Mouse (Mus musculus): ENCODE data around the gene Pde4d.

The Pde4d gene

DNA sequence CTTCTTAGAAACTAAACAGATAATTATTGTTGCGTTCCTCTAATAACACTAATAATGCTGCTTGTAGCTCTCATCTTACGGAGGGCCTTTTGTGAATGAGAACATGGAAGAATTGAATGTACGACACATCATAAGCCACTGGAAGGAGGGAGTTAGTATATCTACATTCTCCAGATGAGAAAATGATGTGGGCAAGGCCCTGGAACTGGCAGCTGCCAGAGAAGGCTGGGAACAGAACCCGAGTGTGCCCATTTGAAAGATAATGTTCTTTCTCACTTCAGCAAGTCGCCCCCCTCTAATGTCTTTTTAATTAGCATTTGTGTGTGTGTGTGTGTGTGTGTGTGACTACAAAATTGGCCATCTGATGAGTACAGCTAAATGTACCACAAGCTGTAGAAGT lies 1240.8 kb downstream of the Pde4d start:
- no peak for DNase-seq (ENCODE audit: extremely low spot score)

- DNase-seq (ENCODE audit: extremely low spot score), result no peak
Measured at GRCm38 (mm10) chr13:109692851-109693250, 1243.1 kb downstream of the Pde4d start.

GRCm38 (mm10) chr13:109693769-109694168 lies 1244.0 kb downstream of the Pde4d start:
- no peak for DNase-seq (ENCODE audit: extremely low spot score)

DNA sequence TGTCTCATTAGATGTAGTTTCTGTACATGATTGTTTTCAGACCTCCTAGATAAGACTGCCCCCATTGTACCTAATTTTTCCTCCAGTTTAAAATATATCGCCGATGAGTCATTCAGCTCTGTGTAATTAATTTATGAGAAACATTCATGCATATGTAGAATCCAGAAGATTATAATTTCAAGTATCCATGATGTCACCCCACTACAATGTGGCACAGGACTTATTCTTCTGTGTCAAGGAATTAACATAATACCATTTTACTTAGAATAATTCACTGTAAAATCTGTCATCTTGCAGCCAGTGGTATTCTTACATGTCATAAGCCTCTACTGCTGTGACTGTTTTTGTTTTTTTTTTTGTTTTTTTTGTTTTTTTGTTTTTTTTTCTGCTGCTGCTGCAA lies 1244.5 kb downstream of the Pde4d start:
- DNase-seq (ENCODE audit: extremely low spot score), result no peak

DNA sequence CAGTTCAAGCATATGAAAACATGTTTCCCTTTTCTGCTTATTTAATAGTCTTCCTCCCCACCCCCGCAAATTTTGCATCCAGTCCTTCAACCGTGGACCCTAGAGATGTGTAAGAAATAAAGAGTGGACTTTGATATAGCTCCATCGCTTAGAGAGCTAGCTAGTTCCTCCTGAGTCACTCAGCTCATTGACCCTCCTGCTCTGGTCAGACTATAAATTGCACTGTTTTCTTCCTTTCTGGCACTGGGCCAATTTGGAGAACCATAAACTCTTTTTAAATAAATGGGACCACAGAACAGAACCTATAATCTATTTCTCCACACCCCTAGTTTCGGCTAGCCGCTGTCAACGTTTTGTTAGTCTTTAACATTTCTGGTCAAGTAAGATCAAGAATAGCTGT lies 1245.3 kb downstream of the Pde4d start:
- DNase-seq (ENCODE audit: extremely low spot score), result no peak

- DNase-seq (ENCODE audit: extremely low spot score), result no peak
Measured at GRCm38 (mm10) chr13:109706141-109706540, 1256.4 kb downstream of the Pde4d start.

DNA sequence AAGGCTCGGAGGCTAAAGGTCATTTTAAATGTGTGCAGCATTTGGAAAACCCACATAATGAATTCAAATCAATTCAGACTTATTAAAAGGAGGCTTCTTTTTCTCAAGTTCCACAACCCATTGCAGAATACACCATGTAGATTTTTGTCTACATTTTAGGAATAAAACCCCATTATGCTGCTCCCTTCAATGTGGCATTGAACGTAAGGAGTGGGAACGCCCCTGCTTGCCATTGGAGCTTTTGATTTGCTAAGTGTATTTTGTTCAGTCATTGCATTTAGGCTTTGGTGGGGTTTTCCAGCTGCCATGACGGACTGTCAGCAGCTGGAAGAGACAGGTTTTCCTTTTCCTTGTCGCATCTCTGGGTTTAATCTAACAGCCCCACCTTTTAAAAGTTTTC lies 1256.8 kb downstream of the Pde4d start:
- no peak for DNase-seq (ENCODE audit: extremely low spot score)

DNA sequence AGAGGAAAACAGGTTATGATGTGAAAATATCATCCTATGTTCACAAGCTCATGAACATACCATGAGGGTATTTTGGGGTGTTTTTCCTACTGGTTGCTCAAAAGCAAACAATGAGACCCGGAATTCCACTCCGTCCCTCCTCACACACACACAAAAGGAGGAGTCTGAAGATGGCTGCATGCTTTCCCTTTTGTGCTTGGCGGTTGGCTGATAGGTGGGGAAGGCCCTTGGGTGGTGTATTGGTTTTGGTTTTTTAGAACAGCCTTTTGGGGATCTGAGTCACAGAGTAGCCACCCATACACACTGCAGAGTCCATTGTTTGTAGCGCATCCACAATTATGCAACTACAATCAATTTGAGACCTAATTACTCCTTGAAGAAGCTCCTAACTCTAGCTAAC lies 1257.4 kb downstream of the Pde4d start:
- DNase-seq (ENCODE audit: extremely low spot score), result no peak

GRCm38 (mm10) chr13:109708326-109708725 lies 1258.6 kb downstream of the Pde4d start:
- no peak for DNase-seq (ENCODE audit: extremely low spot score)

DNA sequence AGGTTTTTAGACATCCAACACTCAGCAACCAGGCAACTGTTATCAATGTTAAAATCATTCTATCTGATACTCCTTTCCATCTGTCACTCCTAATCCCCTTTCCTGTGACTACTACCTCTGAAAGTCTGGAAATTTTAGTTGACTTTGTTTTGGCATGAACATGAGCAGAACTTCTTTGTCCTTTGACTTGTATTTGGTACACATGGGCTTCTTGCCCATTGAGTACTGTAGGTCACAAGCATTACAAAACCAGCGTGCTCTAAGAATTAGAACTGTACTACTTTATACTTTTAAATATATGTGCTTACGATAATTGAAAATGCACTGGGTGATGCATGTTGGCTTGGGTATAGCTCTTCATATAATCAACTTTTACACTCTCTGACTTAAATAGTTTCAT lies 1264.8 kb downstream of the Pde4d start:
- DNase-seq (ENCODE audit: extremely low spot score), result no peak

- no peak for DNase-seq (ENCODE audit: extremely low spot score)
Measured at GRCm38 (mm10) chr13:109715321-109715720, 1265.6 kb downstream of the Pde4d start.

DNA sequence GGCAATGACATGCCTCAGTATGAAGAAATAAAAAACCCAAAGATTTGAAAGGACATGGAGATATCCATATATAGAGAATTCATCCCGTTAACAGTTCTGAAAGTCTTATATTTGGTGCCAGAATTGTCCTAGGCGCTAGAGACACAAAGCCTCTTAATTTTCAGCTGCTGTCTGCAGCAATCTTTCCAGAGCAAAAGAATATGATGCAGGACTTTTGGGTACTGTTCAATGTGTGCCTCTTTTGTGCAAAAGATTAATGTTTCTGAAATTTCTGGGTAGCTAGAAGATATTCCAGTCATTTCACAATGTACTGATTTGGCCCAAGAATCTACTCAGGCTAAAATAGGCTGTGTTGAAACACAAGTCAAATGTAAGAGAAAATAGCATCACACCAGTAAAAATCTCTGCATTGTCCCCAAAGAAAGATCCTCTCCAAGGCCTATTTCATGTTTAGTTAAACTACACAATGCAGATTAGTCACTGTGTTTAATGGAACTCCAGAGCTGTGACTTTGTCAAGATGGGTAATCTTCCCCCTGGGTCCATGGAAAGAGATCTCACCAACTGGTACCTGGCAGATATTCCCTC lies 1270.5 kb downstream of the Pde4d start:
- no peak for DNase-seq (ENCODE audit: extremely low spot score)

- DNase-seq (ENCODE audit: extremely low spot score), result no peak
Measured at GRCm38 (mm10) chr13:109722237-109723119, 1272.7 kb downstream of the Pde4d start.

DNA sequence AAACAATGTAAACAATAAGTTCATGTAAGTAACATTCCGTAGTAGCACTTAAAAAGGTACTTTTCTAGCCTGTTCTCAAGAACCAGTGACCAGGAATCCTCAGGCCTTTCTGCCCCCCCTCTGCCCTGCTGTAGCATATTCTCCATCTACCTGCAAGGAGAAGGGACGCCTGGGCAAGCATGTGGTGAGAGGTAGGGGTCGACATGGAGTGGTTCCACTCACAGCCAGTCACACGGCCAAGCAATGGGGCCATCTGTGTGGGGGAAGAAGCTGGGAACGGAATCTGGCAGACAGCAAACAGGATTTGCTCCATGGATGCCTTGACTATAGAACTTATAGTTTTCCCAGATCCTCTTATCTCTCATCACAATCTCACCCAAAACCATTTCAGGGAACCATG lies 1277.6 kb downstream of the Pde4d start:
- DNase-seq (ENCODE audit: extremely low spot score), result no peak

DNA sequence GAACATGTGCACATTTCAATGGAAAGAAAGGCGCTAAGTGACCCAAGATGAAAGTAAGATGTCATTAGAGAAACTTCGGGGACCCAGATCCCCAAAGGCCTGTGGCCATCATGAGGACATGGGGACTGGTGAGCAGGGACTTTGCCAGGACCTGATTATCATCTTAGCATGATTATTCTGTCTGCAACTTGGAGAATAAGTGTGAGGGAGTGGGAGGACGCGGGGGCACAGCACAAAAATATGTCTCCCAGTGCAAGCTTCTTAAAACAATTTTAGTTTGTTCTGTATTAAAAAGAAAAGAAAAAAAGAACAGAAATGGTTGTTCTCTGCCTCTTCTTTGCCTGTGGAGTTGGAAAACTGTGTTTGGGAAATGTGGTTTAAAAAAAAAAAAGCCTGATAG lies 1279.9 kb downstream of the Pde4d start:
- no peak for DNase-seq (ENCODE audit: extremely low spot score)

- DNase-seq (ENCODE audit: extremely low spot score), result no peak
Measured at GRCm38 (mm10) chr13:109732655-109733376, 1283.1 kb downstream of the Pde4d start.

DNA sequence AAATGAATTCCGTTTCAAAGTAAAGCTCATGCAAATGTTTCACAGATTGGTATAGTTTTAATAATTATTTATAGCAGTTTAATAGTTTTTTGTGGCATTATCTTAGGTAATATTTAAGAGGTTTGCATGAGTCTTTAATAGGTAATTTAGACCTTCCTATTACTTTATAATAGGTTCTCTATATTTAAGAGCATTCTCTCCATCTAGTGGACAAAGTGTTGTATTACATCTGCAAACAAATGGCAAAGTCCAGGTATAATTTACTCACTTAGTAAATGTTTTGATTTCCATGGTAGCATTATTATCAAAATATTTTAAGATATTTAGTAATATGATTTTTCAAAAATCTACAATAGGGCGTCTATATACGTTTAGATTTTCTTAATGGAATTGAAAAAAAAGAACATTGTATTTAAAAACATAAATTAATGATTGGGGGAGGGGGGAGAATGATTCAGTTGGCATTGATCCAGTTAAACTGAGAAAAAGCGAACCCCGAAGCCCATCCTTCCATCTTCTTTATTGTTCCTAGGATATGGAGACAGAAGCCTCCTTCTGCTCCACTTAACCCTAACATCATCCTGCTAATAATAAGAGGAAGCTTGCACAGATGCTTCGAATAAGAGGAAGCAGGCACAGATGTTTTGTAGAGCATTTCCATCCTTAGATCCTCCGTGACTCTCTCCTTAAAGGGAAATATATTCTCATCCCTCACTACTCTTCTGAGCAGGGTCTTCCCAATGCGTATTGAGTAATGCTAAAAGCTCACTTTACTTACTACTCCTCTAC lies 1286.7 kb downstream of the Pde4d start:
- no peak for DNase-seq (ENCODE audit: extremely low spot score)

GRCm38 (mm10) chr13:109746492-109746891 lies 1296.7 kb downstream of the Pde4d start:
- DNase-seq (ENCODE audit: extremely low spot score), result no peak

GRCm38 (mm10) chr13:109752236-109752863 lies 1302.6 kb downstream of the Pde4d start:
- DNase-seq (ENCODE audit: extremely low spot score), result no peak

- DNase-seq (ENCODE audit: extremely low spot score), result no peak
Measured at GRCm38 (mm10) chr13:109756854-109757253, 1307.1 kb downstream of the Pde4d start.

- no peak for DNase-seq (ENCODE audit: extremely low spot score)
Measured at GRCm38 (mm10) chr13:109759201-109759600, 1309.5 kb downstream of the Pde4d start.

Measured in embryo, embryonic 9.5 days (tissue).